10 mouse cellular contexts compared by ENCODE assay signal in genomic region chr7:64728181-64728591, GRCm38 (mm10).
DNase-seq lines count a peak whose midpoint lies in the region; ATAC-seq lines count a peak whose summit lies in the region.
"Had no signal": no experiment of that assay in that cellular context is flagged by ENCODE, and none has a peak within 500 bp of the region (broad histone marks: within the 10 kb centered on the region; RNA-seq: fewer than 3 reads in every experiment).

No protein-coding gene starts in this region.

- no peaks in the 10 kb centered on the region for H3K4me1 ChIP-seq in kidney, embryonic 15.5 days

- intact Hi-C loops in left cerebral cortex, postnatal 10 days (cut with DNase I) = loop anchor here (5.0 kb wide), 3 partner anchors 101 to 226 kb away; partner anchors contain the start of gene Apba2

- ATAC-seq in kidney, embryonic 15.5 days (replicated peaks; ENCODE audit: low FRiP score) = no peak
- no peak for ATAC-seq in inflammation-experienced regulatory T-cells, adult 6 months
- ATAC-seq: Patski had no signal

- H3K4me3 ChIP-seq in kidney, embryonic 15.5 days (replicated peaks) = no peak overlapping the region

- no peak overlapping the region for H3K4me2 ChIP-seq in kidney, embryonic 15.5 days
- H3K4me2 ChIP-seq: lung, embryonic 14.5 days had no signal

- no peak overlapping the region for H3K27ac ChIP-seq in kidney, embryonic 15.5 days

- H3K9me3 ChIP-seq in kidney, embryonic 15.5 days (replicated peaks) = no peaks in the 10 kb centered on the region

- peak; percentile 26 for DNase-seq in adrenal gland, postnatal 25 days
- DNase-seq in adrenal gland, postnatal 14 days = no peak
- peak; percentile 33 for DNase-seq in retina, postnatal 7 days (ENCODE audit: low read depth, low spot score)
- DNase-seq in retina, postnatal 1 day = no peak
- peak; percentile 46 to 63 for DNase-seq in left cerebral cortex, postnatal 10 days (ENCODE audit: extremely low spot score in 1 of 2, low spot score in 2 of 2)
- DNase-seq in lung, postnatal 14 days = no peak

- 87% methylated on average over 5 of the region's 5 CpGs for WGBS in kidney, embryonic 15.5 days

- H3K36me3 ChIP-seq in kidney, embryonic 15.5 days = no peaks in the 10 kb centered on the region

- no peak overlapping the region for H3K9ac ChIP-seq in kidney, embryonic 15.5 days
- H3K9ac ChIP-seq: lung, embryonic 14.5 days had no signal

- no peaks in the 10 kb centered on the region for H3K27me3 ChIP-seq in kidney, embryonic 15.5 days

Comparison
In these comparisons a context has a peak if more than half of its experiments do, and no peak if none do; other contexts are left out.
1. DNase-seq: peak in adrenal gland, postnatal 25 days (single experiment), retina, postnatal 7 days (single experiment) and left cerebral cortex, postnatal 10 days (2 of 2); none in adrenal gland, postnatal 14 days (single experiment), retina, postnatal 1 day (single experiment) and lung, postnatal 14 days (single experiment).